Mouse (Mus musculus) heart, postnatal 10 days (tissue): ENCODE results near the gene Vwa3b. TPM values are rescaled to one million over a fixed set of nuclear protein-coding genes. Genes with fewer than 3 reads are reported as not detected.

Source experiments
- DNase-seq, 2 experiments: peaks; one replicate each; pipeline ENCODE4 v3.0.0; 2021
- intact Hi-C: fragments of 180-260 bp; cut with DNase I; formaldehyde crosslinking; loops from one replicate; pipeline ENCODE4 v1.15.1; 2025
- total RNA-seq, 2 experiments: library from RNA; stranded (reverse); gene quantifications; 2 replicates each; pipeline ENCODE4 v1.2.3; 2021

Vwa3b gene
- total RNA-seq, 2 experiments from 2014 or later: 0.57 to 0.77 TPM

- DNase-seq: no peak
- intact Hi-C loops: no loop called here
Observed at GRCm38 (mm10) chr1:37053691-37054090, 27.3 kb downstream of the Vwa3b start.

DNA sequence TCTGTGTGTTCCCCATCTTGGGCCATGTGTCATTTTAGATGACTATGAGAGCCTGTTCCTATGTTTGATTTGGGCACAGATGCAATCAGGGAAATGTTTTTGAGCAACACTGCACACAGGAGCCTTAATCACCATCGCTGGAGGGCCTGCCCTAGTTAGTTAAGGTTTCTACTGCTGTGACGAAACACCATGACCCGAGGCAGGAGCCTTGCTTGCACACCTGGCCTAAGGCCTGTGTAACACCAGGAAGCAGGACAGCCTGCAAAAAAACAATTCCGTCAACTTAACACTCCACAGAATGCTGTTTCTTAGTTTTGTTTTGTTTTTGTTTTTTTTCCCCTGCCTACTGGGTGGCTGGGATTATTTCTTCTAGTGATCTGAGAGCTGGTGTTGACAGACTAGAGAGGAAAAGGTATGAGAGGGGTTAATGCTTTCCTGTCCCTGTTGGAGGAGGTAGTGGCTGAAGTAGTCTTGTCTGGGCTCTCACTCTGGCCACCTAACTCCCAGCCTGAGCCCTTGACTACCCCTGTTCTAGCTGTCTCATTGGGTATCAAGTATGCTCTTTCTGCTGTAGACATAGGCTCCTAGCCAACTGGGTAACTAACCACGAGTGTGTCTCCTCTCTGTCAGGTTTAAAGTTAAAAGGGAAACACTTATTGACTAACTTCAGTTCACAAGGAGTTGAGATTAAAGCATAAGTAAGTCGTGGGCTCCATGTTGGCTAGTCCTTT is 30.6 kb downstream of the Vwa3b start:
- no peak for DNase-seq
- intact Hi-C loops: no loop called here

DNA sequence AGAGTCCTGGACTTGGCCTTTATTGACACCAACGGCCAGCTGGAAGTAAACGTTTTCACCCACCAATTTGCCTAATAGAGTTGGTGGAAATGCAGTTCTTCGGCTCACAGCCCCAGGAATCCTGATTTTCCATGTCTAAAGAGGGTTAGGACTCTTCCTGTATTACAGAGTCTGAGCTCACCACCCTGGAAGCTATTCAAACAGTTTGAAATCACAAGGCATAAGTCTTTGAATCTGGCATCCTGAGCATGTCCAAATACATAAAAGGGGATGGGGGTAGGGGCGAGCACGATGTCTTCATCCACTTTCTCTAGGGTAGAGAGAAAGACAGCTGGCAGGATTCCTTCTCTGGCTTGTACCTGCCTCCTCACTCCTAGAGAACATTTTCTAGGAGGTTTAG is 34.5 kb downstream of the Vwa3b start:
- no peak for DNase-seq
- intact Hi-C loops: no loop called here

DNA sequence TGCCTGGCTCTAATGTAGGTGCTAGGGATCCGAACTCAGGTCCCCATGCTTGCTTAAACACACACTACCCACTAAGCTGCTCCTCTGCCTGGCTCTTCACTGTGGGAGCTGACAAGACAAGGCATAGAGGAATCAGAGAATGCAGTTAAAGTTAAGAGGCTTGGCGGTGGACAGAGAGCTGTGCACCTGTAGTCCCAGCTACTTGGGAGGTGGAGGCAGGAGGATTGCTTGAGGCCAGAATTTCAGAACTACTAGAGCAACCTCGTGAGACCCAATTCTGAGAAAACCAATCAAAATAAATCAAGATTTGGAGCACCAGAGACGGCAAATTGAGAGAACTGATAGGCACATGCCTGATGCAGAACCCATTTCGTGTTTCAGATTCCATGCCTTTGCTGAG is 36.7 kb downstream of the Vwa3b start:
- intact Hi-C loops: no loop called here

GRCm38 (mm10) chr1:37063841-37064240 is 37.4 kb downstream of the Vwa3b start:
- DNase-seq: no peak

More for the DNA sequence above, 36.7 kb downstream of the Vwa3b start:
- no peak for DNase-seq

DNA sequence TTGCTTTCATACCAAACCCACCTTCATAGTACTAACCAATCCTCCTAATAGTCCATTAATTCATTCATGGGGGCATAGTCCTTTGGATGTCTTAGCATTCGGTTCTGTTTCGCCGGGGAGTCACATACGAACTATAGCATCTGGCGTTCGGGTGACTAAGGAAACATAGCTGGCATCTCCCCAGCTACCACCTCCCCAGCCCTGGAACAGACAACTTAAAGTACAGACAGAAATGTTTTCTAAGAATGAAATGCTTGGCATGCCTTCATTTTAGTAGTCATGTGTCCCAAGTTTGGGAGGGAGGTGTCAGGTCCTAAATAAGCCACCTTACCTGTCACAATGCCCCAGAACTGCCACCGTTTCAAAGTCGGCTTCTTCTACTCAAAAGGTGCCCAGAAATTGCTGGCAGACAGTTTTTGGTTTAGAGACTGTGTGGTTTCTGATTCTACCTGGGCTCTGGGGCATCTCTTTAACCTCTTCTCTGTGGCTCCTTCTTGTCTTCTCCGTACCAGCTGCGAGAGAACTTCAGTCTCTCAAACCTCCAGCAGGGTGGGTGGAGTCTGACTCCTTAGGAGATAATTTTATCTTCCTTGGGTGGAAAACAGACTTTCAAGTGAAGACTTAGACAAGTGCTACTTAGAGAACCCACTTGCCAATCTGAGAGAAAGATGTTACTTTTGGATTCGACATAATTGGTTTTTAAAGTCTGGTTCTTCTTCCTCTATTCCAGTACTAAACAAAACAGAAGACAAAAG is 39.4 kb downstream of the Vwa3b start:
- DNase-seq: no peak
- intact Hi-C loops: no loop called here

More at GRCm38 (mm10) chr1:37063841-37064240, 37.4 kb downstream of the Vwa3b start:
- intact Hi-C loops: no loop called here

- intact Hi-C loops: no loop called here
Observed at GRCm38 (mm10) chr1:37075759-37076158, 49.4 kb downstream of the Vwa3b start.

GRCm38 (mm10) chr1:37077266-37077665 is 50.9 kb downstream of the Vwa3b start:
- intact Hi-C loops: no loop called here
- peak; percentile 15 to 37 for DNase-seq

More at GRCm38 (mm10) chr1:37075759-37076158, 49.4 kb downstream of the Vwa3b start:
- DNase-seq: no peak

DNA sequence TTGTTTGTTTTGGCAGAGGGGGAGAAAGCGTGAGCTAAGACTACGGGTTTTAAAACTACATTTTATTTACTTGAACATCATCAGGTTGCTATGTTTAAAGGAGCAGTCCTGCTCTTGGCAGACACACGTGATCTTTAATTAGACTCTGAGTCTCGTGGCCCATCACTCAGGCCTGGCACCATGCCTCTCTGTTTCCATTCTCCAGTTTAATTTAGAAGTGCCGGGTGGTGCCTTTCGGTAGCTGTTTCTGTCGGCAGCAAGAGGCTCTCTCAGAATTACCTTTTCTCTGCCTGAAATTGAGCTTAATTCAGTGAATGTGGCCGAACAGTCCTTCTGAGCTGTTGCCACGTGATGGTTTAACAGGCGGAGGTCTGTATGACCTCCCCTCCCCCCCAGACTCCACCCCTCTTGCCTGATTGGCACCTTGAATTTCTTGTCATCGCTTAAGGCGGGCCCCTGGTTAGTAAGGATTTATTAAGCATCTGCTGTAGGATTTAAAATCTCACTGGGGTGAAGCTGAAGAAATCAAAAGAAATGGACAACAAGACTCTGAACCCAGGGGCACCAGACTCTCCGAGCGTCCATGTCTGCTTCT is 51.7 kb downstream of the Vwa3b start:
- intact Hi-C loops: no loop called here
- peak; percentile 79 to 86 for DNase-seq

- no peak for DNase-seq
- intact Hi-C loops: no loop called here
Observed at GRCm38 (mm10) chr1:37080442-37080841, 54.0 kb downstream of the Vwa3b start.

DNA sequence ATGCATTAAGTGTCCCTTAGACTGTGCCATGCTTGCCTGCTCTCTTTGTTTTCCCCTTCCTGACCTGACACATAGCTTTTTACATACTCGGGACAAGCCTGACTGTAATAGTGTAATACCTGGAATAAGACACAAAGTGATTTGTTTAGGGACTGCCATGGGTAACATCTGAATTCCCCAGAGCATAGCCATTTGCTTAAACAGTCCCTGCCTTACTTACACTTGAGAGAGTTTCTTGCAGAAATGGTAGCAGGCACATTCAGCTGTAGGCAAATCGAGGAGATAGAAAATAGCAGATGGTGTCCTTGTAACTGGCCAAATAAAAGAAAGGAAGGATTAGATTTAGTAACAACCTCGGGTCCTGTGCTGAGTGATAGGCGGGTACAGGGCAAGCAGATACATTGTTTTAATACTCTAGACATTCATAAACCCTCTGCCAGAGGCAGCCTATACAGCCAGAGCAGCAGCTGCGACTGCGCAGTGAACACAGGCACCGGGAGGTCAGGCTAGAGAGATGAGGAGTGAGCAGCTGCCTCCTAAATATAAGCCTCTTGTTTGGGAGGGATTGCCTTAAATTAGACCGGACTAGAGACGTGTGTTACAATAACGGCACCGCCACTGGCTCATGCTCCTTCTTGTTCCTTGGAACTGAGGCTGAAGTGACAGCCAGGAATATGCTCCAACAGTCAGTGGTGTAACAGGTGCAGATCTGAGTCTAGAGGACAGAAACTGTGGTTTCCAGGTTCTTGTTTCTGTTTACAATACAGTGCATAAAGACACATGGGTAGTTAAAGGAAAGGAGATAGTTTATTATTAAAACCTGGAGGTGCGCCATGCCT is 55.2 kb downstream of the Vwa3b start:
- DNase-seq: no peak
- intact Hi-C loops: no loop called here

DNA sequence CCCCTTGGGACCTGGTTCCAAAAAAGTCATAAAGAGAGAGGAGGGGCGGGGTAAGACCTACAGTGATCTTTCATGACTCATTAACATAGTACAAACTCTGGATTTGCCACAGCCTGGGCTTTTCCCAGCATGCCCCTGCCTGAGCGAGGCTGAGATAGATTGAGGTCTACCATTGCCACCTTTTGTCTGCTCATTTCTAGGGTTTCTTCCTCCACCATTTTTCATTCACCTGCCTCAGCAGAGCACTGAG is 55.7 kb downstream of the Vwa3b start:
- no peak for DNase-seq
- intact Hi-C loops: no loop called here

DNA sequence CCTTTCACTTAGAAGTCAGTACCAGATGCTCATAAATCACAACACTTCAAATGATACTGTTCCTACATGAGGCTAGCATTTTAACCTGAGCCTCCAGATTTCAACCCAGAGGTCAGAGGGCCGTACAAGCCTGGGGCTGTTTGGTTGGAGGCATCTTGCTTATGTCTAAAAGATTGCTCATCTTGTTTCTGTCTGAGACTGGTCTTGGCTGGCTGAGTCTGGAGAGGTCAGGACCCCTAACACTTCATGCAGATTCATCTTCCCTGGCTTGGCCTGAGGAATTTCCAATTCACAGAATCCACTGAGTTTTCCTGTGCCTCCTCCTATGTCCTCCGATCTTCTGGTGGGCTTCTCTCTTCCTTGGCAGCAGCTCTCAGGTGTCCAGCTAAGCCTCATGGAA is 57.7 kb downstream of the Vwa3b start:
- DNase-seq: no peak
- intact Hi-C loops: no loop called here

GRCm38 (mm10) chr1:37085171-37085570 is 58.8 kb downstream of the Vwa3b start:
- DNase-seq: no peak

GRCm38 (mm10) chr1:37089191-37089590 is 62.8 kb downstream of the Vwa3b start:
- intact Hi-C loops: no loop called here
- DNase-seq: no peak

More at GRCm38 (mm10) chr1:37085171-37085570, 58.8 kb downstream of the Vwa3b start:
- intact Hi-C loops: no loop called here

- DNase-seq: no peak
- intact Hi-C loops: no loop called here
Observed at GRCm38 (mm10) chr1:37097382-37098093, 71.1 kb downstream of the Vwa3b start.

GRCm38 (mm10) chr1:37098094-37098555 is 71.7 kb downstream of the Vwa3b start:
- intact Hi-C loops: no loop called here
- DNase-seq: no peak

DNA sequence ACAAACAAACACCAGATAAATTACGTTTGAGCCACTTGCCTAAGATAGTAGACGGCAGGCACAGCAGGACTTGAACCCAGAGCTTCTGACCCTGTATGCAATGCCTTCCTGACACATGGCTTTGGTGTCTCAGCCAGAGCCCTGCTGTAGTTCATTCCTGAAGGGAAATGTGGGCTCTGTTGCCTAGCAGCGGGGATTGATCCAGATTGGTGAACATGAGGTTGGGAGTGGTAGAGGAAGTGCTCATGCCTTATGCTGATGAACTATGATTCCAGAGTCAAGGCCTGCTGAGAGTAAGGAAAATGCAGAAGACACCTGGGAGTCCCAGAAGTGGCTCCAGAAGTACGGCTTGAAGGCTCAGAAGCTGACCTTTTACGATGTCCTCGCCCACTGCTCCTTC is 74.0 kb downstream of the Vwa3b start:
- intact Hi-C loops: no loop called here
- DNase-seq: no peak

DNA sequence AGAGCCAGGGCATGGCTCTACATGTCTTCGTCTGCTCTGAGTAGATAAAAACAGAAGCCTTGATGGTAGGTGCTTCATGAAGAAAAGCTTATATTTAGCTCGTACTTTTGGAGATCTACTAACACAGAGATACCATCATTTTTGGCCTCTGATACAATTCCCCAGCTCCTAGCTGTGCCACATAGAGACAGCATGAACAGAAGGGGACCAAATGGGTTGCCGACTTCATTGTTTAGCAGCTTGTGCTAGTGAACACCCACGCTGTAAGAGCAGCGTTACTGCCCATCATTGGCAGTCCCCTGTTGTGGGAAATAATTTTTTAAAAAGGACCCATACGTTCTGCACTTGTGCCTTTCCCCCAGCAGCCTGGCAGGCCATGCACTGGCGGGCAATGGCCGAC is 74.6 kb downstream of the Vwa3b start:
- intact Hi-C loops: no loop called here
- no peak for DNase-seq

DNA sequence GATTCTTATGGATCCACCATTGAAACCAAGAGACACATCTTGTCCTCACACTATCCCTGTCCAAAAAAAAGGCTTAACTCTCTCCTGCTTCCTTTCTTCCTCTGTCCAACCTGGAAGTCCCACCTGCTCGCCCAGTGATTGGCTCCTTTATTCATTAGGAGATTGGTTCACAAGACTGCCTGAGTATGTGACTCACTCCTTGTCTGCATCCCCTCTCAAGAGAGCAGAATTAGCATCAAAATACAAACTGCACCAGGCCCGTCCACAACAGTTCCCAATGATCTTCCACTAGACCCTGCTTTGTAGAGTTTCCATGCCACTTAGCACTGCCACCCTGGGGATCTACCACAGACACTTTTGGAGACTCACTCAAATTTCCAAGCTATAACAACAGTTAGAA is 75.3 kb downstream of the Vwa3b start:
- no peak for DNase-seq
- intact Hi-C loops: no loop called here
